Mouse (Mus musculus): ENCODE results near the gene Mars2. TPM values are rescaled to one million over a fixed set of nuclear protein-coding genes. Genes with fewer than 3 reads are reported as not detected.

The Mars2 gene
- polyA plus RNA-seq, 1 experiment from 2014 or later, result 3.5 TPM

DNA sequence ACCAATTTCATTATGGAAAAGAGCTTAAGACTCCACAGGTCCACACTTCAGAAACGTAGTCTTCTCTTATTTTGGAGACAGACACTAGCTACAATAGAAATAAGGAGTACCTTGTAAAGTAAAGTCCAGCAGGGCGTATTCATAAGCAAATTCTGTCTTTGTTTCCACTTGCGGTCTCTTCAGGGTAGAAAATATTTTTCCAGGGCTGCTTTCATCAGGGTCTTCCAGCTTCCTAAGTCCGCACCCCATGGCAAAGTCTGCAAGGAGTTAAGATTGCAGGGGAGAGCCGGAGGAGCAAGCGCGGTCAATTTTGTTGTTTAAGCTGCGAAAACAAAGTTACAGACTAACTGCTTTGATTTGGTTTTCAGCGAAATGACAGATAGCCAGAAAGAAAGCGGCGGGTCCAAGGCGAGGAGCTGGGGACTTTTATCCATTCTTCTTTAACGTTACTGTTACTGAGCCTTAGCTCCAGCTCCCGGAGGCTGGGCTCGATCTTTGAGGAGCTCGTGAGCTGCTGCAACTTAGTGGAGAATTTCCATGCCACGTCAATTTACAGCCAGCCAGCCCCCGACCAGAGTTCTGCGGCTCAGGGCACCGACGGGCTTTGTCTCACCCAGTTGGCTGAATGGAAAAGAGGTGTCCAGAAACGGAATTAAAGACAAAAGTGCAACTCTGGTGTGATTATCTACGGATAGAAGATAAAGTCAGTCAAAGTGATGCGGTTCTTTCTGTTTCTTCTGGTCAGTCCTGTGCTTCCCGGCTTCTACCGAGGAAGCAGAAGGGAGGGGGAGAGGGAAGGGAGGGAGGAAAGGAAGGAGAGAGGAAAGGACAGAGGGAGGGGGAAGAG lies 10.7 kb upstream of the Mars2 start, which contains the start of gene Rftn2:
Gene Rftn2 (minus strand): TSS at position 772 of the 847 bp plus-strand sequence.
- peak within 1 kb of the TSS; percentile 55; the same call in 1 of the 2 replicates for H3K27ac ChIP-seq
- no peaks in the 10 kb centered on the region for H3K9me3 ChIP-seq
- no peaks in the 10 kb centered on the region for H3K36me3 ChIP-seq
- peak within 1 kb of the TSS; percentile 64 for H3K4me2 ChIP-seq
- H3K27me3 ChIP-seq, result 0 out of 2 replicates have a peak, but pooled peaks cover 4% of the 10 kb centered on the region
- H3K9ac ChIP-seq, result peak within 1 kb of the TSS; percentile 71
- WGBS, result under 1% methylated on average over 26 of the region's 26 CpGs
- H3K4me1 ChIP-seq (replicated peaks), result peaks cover 19% of the 10 kb centered on the region
- H3K4me3 ChIP-seq, result peak within 1 kb of the TSS; percentile 44
- no peak for ATAC-seq (ENCODE audit: low FRiP score)

DNA sequence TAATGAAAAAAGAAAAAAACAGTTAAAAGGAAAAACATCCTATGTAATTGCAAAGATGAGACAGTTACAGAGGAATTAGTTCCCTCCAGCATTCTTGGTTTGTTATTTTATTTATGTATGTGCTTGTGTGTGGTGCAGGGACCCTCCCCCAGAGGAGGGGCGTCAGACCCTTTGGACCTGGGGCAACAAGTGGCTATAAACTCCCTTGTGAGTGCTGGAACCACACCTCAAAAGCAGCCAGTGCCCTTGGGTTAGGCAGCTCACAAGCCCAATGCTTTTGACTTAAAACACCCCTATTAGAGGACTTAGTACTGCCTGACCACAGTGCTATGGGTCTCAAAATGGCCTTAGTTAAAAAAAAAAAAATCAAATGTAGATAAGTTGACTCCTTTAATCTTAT lies 9.6 kb upstream of the Mars2 start:
- peaks cover 15% of the 10 kb centered on the region for H3K4me1 ChIP-seq (replicated peaks)
- H3K4me2 ChIP-seq, result no peak overlapping the region
- ATAC-seq (ENCODE audit: low FRiP score), result no peak
- no peak overlapping the region for H3K9ac ChIP-seq
- no peaks in the 10 kb centered on the region for H3K9me3 ChIP-seq
- H3K4me3 ChIP-seq, result no peak overlapping the region
- H3K27ac ChIP-seq, result no peak overlapping the region
- H3K27me3 ChIP-seq, result 0 out of 2 replicates have a peak, but pooled peaks cover 4% of the 10 kb centered on the region
- H3K36me3 ChIP-seq, result no peaks in the 10 kb centered on the region
- 56% methylated on average over 1 of the region's 1 CpGs for WGBS

DNA sequence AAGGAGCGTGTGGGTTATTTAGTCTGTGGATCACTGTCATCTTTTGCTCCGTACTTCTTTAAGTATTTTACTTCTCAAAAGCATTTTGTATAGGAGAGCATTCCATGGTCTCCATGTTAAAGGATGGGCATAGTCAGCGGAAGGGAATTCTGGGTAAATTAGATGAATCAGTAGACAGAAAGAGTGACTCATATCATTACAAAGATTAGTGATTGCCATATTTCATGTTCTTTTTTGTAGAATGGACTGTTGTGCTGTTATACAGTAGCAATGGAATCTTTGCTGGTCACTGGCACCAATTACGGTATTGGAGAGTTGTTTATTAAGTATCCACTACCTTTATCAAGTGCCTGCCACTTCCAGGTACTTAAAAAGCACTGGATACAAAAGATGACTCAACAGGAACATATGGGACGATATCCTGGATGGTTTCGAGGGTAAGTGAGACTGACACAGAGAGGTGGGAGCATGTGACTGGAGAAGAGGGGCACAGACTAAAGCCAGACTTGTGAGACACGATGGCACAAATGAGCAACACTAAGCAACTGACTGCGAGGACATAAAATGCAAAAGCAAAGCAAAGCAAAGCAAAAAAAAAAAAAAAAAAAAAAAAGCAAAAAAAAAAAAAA lies 8.6 kb upstream of the Mars2 start:
- Histone ChIP-seq H3K4me2 (no peak overlapping the region), H3K9me3 (no peaks in the 10 kb centered on the region), H3K27me3 (0 out of 2 replicates have a peak, but pooled peaks cover 4% of the 10 kb centered on the region), H3K4me3 (no peak overlapping the region), H3K36me3 (no peaks in the 10 kb centered on the region), H3K9ac (no peak overlapping the region), H3K4me1 (replicated peaks) (peaks cover 15% of the 10 kb centered on the region), H3K27ac (no peak overlapping the region)
- 92% methylated on average over 8 of the region's 8 CpGs for WGBS
- ATAC-seq (ENCODE audit: low FRiP score), result no peak

DNA sequence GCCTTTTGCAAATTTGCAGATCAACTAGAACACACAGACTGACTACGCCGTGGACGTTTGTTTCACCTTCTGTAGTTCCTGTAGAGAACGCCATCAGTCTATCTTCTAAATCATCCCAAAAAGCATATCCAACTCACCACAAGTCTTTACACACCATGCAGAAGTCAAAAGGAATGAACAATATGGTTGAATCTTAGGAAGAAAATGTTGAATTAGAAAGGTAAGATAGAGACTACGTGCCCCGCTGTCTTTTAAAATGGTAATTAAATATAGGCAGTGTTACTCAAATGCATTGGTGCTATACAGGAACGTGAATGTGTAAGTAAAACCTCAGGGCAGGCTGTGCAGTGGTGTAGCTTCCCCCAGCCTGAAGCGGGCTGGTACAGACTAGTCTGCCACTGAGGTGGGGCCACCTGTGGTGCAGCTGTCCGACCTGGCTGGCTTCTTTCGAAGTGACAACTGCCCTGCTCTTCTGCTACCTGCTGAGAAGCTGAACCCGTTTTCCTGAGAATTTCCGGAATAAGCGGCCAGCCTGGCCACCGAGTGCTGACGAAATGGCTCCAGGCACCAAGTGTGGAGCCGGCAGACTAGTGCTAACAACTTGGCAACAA lies 2.0 kb upstream of the Mars2 start:
- no peak overlapping the region for H3K27ac ChIP-seq
- peaks cover 21% of the 10 kb centered on the region for H3K4me1 ChIP-seq (replicated peaks)
- H3K4me3 ChIP-seq, result no peak overlapping the region
- H3K9me3 ChIP-seq, result no peaks in the 10 kb centered on the region
- H3K27me3 ChIP-seq, result no peaks in the 10 kb centered on the region
- H3K9ac ChIP-seq, result no peak overlapping the region
- H3K4me2 ChIP-seq, result no peak overlapping the region
- ATAC-seq (ENCODE audit: low FRiP score), result no peak
- no peaks in the 10 kb centered on the region for H3K36me3 ChIP-seq
- 57% methylated on average over 16 of the region's 16 CpGs for WGBS

DNA sequence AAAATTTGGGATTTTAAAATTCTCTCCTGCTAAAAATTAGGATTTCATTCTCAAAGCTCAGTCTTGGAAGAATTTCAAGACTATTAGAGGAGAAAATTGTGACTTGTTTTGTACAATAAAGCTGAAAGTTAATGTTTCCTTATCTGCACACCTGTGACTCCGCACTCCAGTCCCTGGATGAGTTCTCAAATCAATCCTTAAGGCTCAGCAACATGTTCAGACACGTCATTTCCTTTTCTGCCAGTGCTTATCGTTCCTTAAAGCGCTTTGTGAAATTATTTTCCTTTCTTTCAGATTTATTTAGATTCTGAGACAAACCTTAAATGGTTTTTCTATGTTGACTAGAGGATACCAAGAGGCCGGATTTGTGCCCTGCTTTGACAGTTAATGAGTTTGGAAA lies 490 bp upstream of the Mars2 start:
- H3K4me2 ChIP-seq, result peak overlapping the region; percentile 98
- H3K9me3 ChIP-seq, result no peaks in the 10 kb centered on the region
- peaks cover 36% of the 10 kb centered on the region for H3K4me1 ChIP-seq (replicated peaks)
- H3K9ac ChIP-seq, result 0 out of 2 replicates have a peak overlapping the region, but pooled peaks have one; percentile 24
- 38% methylated on average over 5 of the region's 5 CpGs for WGBS
- no peaks in the 10 kb centered on the region for H3K27me3 ChIP-seq
- ATAC-seq (ENCODE audit: low FRiP score), result no peak
- no peaks in the 10 kb centered on the region for H3K36me3 ChIP-seq
- no peak overlapping the region for H3K27ac ChIP-seq
- H3K4me3 ChIP-seq, result peak overlapping the region; percentile 84

DNA sequence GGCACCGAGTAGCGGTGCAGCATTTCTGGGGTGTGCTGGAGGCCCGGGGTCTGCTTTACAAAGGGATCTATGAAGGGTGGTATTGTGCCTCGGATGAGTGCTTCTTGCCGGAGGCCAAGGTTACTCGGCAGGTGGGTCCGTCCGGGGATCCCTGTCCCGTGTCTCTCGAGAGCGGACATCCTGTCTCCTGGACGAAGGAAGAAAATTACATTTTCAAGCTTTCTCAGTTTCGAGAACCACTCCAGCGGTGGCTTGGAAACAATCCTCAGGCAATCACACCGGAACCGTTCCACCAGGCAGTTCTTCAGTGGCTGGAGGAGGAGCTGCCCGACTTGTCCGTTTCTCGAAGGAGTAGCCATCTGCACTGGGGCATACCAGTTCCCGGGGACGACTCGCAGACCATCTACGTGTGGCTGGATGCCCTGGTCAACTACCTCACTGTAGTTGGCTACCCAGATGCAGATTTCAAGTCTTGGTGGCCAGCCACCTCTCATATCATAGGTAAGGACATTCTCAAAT lies 725 bp downstream of the Mars2 start:
- Histone ChIP-seq H3K27me3 (no peaks in the 10 kb centered on the region), H3K4me2 (peak overlapping the region; percentile 98), H3K27ac (peak overlapping the region; percentile 88), H3K9ac (peak overlapping the region; percentile 87), H3K9me3 (no peaks in the 10 kb centered on the region), H3K4me3 (peak overlapping the region; percentile 84), H3K36me3 (no peaks in the 10 kb centered on the region), H3K4me1 (replicated peaks) (peaks cover 43% of the 10 kb centered on the region)
- peak; percentile 78; the same call in 1 of the 2 replicates for ATAC-seq (ENCODE audit: low FRiP score)
- 0% methylated on average over 23 of the region's 23 CpGs for WGBS

DNA sequence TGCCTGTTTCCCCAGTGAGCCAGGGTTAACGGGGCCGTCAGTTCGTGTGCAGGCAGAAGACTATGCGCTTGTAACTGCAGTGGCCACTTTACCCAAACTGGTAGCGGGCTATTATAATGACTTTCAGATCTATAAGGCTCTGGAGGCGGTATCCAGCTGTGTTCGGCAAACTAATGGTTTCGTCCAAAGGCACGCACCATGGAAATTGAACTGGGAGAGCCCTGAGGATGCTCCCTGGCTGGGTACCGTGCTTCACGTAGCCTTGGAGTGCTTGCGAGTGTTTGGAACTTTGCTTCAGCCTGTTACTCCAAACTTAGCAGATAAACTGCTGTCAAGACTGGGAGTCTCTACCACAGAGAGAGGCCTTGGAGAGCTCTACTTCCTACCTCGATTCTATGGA lies 1.5 kb downstream of the Mars2 start:
- H3K4me3 ChIP-seq, result peak overlapping the region; percentile 84
- no peaks in the 10 kb centered on the region for H3K36me3 ChIP-seq
- peak overlapping the region; percentile 87 for H3K9ac ChIP-seq
- no peaks in the 10 kb centered on the region for H3K9me3 ChIP-seq
- WGBS, result 18% methylated on average over 13 of the region's 13 CpGs
- H3K4me2 ChIP-seq, result peak overlapping the region; percentile 98
- no peak overlapping the region for H3K27ac ChIP-seq
- H3K4me1 ChIP-seq (replicated peaks), result peaks cover 43% of the 10 kb centered on the region
- no peaks in the 10 kb centered on the region for H3K27me3 ChIP-seq
- ATAC-seq (ENCODE audit: low FRiP score), result no peak

DNA sequence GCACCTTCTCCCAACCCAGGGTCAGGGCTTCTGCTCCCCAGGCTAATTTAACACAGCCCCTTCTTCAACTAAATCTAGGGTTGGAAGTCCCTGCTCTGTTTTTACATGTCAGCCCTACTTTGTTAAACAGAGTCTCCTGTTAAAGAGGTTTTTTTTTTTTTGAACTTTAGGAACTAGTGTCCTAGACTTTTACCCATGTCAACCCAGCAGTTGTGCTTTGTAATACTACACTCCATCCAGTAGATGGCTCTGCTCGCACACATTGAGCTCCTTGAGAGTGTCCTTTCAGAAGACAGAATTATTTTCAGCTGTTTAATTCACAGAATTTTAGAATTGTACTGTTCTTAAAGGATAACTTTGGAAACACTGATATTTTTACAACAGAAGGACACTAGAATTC lies 2.3 kb downstream of the Mars2 start:
- peaks cover 43% of the 10 kb centered on the region for H3K4me1 ChIP-seq (replicated peaks)
- WGBS, result 2% methylated on average over 1 of the region's 1 CpGs
- no peak for ATAC-seq (ENCODE audit: low FRiP score)
- no peaks in the 10 kb centered on the region for H3K36me3 ChIP-seq
- peak overlapping the region; percentile 87 for H3K9ac ChIP-seq
- H3K4me3 ChIP-seq, result peak overlapping the region; percentile 84
- peak overlapping the region; percentile 98 for H3K4me2 ChIP-seq
- no peak overlapping the region for H3K27ac ChIP-seq
- no peaks in the 10 kb centered on the region for H3K27me3 ChIP-seq
- no peaks in the 10 kb centered on the region for H3K9me3 ChIP-seq

DNA sequence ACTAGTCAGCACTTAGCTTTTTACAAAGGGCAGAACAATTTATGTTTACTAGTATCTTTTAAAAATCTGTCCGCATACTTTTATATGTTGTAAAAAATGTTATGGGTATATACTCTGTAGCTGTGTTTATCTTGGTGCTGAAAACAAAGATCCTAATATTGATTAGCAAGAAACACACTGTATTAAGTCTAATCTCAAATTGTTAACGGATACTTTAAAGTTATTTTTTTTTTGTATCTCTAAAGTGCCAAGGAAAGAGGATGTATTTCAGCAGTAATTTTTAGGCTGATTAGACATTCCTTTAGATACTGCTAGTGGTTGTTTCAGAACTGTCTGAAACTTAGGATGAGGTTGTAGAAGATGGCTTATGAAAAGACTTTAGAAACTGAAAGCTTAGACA lies 9.4 kb downstream of the Mars2 start:
- no peak overlapping the region for H3K27ac ChIP-seq
- H3K4me2 ChIP-seq, result no peak overlapping the region
- H3K27me3 ChIP-seq, result no peaks in the 10 kb centered on the region
- no peak for ATAC-seq (ENCODE audit: low FRiP score)
- H3K9me3 ChIP-seq, result no peaks in the 10 kb centered on the region
- H3K36me3 ChIP-seq, result no peaks in the 10 kb centered on the region
- peaks cover 8% of the 10 kb centered on the region for H3K4me1 ChIP-seq (replicated peaks)
- H3K9ac ChIP-seq, result no peak overlapping the region
- WGBS, result 89% methylated on average over 2 of the region's 2 CpGs
- no peak overlapping the region for H3K4me3 ChIP-seq

DNA sequence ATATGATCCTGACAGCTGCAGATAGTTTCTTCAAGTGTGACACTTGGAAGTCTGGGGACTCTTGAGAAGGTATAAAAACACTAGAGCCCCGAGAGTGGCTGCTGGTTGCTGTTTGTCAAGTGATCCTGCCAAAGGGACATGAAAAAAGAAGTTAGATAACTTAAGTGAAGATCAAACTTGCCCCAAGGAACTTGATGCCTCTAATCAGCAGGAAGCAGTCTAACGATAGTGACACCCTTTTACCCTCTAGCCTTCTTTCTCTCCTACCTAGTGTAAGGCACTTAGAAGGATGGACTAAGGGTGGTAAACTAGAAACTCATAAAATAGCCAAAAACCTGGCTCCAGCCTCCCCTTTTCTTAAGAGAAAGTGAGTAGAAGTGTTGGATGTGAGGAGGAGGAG lies 27.4 kb downstream of the Mars2 start:
- Histone ChIP-seq H3K9me3 (no peaks in the 10 kb centered on the region), H3K4me2 (no peak overlapping the region), H3K9ac (no peak overlapping the region), H3K4me1 (replicated peaks) (no peaks in the 10 kb centered on the region), H3K27me3 (no peaks in the 10 kb centered on the region), H3K36me3 (no peaks in the 10 kb centered on the region), H3K4me3 (no peak overlapping the region), H3K27ac (no peak overlapping the region)
- no peak for ATAC-seq (ENCODE audit: low FRiP score)
- WGBS, result 65% methylated on average over 2 of the region's 2 CpGs

DNA sequence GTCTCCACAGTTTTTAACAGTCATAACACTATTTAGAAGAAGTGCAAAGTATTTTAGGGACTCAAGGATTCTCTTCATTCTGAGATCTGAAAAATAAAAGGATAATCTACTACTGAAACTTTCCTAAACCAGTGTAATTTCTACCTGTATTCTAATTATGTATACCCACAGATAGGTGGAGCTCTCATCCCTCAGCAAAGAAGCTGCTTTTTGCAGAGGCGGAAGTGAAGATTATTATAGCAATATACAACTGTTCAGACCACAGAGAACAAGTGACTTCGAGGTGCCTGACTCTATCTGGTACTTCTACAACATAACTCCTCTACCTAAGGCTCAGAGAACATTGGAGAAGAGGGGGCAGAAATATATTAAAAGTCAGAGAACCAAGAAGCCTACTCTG lies 28.5 kb downstream of the Mars2 start:
- Histone ChIP-seq H3K27ac (no peak overlapping the region), H3K27me3 (no peaks in the 10 kb centered on the region), H3K9ac (no peak overlapping the region), H3K36me3 (no peaks in the 10 kb centered on the region), H3K4me3 (no peak overlapping the region), H3K9me3 (no peaks in the 10 kb centered on the region), H3K4me2 (no peak overlapping the region), H3K4me1 (replicated peaks) (no peaks in the 10 kb centered on the region)
- WGBS, result 69% methylated on average over 2 of the region's 2 CpGs
- ATAC-seq (ENCODE audit: low FRiP score), result no peak

DNA sequence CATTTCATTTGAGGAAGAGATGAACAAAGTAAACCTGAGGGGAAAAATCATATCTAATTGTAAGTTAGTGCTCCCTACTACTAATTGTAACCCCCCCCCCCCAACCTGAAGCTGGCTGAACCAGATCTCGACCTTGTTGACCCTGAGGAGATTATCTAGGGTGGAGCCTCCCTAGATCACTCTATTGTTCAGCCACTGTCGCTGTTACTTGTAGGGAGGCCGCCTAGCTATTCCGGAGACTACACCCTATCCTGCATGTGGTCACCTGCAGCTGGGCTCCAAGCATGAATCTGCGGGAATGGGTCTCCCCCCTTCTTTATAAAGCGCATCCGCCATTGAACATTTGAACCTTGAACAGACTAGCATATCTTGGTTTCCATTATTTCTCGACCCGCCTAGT lies 42.1 kb downstream of the Mars2 start:
- 77% methylated on average over 9 of the region's 9 CpGs for WGBS
- H3K4me1 ChIP-seq (replicated peaks), result no peaks in the 10 kb centered on the region
- no peak overlapping the region for H3K4me2 ChIP-seq
- no peak for ATAC-seq (ENCODE audit: low FRiP score)
- no peak overlapping the region for H3K4me3 ChIP-seq
- H3K27me3 ChIP-seq, result no peaks in the 10 kb centered on the region
- no peaks in the 10 kb centered on the region for H3K9me3 ChIP-seq
- H3K9ac ChIP-seq, result no peak overlapping the region
- no peaks in the 10 kb centered on the region for H3K36me3 ChIP-seq
- no peak overlapping the region for H3K27ac ChIP-seq

All from hindbrain, embryonic 13.5 days (tissue).